Mouse (Mus musculus): ENCODE results near the gene Tent4b. TPM values are rescaled to one million over a fixed set of nuclear protein-coding genes. Genes with fewer than 3 reads are reported as not detected.
"Not testable (repeated sequence)": the region's sequence is repeated elsewhere in the genome, so short reads cannot be mapped to it uniquely, and the experiment has no call there.

The Tent4b gene
- 10 to 100 TPM; 36.5 to 37.9 TPM for total RNA-seq (2021)

DNA sequence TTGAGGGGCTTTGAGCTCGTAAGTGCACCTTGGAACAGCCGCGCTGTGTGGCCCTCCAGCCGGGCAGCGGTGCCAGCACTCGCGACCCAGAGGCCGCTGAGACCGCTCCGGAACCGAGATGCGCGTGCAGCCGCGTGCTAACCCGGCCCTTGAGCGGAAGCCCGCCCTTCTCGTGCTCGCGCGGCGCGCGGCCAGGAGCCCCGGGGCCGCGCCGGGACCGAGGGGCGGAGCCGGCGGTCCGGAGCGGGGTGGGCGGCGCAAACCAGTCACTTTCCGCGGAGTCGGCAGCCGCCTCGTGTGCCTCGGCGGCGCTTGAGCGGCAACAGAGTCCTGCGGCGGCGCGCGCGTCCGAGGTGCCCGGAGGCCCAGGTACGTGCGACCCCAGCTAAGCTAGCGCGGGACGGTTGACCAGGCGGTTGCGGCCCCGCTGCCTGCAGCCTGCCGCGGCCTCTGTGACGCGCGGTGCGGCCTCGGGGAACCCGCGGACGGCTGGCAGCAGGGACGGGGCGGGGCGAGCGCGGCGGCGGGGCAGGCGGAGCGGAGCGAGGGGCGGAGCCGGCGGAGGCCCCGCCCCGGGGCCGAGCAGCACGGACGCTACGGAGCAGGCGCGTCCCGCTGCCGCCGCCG, at the start of gene Tent4b:
Gene Tent4b (plus strand): TSS at position 269 of the 627 bp plus-strand sequence.
- DNase-seq (ENCODE audit: low spot score in 2 of 2): peak; percentile 94 to 97
- intact Hi-C loops (cut with DNase I): no loop called here

DNA sequence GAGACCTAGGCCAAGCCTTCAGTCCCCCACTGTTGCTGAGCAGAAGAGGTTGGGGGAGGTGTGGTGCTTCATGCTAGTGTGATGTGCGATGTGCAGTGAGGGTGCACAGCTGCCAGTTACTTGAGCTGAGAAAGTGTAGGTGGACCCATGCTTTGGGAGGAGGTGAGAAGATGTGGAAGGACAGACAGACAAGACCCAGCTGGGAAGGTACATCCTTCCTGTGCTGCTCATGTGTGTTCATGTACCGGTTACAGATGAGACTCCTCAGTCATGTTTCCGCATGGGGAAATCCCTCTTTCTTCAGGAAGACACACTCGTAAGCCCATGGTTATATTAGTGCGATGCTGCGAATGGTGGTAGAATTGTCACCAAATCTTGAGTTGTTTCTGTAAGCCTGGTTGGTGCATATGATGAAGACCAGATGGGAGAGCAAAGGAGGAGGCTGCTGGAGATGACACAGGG, 48.1 kb upstream of the Tent4b start:
- intact Hi-C loops (cut with DNase I): no loop called here
- DNase-seq (ENCODE audit: low spot score in 2 of 2): peak; percentile 50 to 59

DNA sequence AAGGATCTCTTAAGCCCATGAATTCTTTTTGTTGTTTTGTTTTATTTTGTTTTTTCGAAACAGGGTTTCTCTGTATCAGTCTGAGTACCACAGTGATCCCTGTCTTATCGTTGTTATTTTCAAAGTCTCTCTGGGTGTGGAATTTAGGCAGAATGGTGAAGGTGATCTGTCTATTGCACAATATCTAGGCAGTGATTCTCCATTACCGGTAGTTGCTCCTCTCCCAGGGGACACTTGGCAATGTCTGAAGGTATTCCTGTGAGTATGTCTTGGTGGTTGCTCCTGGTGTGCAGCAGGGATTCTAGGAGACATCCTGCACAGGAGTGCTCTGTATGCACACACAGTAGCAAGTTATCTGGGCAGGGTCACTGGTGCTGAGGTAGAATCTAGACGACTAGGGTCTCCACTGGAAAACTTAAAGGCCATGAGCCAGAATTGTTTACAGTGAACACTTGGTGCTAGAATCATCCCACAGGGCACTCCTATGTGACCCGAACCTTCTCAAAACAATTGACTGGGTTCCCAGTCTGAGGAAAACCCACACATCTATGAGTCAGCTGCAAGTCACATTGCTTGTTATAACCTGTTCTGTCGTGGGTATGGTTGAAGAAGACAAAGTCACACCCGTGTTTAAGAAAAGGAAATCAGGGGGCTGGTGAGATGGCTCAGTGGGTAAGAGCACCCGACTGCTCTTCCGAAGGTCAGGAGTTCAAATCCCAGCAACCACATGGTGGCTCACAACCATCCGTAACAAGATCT, 38.6 kb upstream of the Tent4b start:
- intact Hi-C loops (cut with DNase I): no loop called here
- DNase-seq (ENCODE audit: low spot score in 2 of 2): peak in 1 of 2 experiments; percentile 20

DNA sequence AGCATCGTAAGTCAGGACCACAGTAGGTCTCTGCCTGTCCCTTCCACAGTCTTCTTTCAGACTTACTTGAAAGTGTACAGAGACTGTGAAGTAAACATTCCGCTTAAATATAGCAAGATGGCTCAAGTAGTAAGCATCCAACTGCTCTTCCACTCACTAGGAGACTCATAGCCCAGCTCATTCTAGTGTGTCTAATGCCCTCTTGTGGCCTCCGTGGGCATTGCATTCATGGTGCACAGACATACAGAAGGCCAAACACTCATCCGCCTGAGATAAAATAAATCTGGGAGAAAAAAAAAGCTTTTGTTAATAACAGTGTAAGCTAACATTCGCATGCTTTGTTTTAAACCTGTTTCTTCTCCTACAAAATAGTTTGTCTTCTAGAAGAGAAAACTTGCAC, 37.6 kb upstream of the Tent4b start:
- intact Hi-C loops (cut with DNase I): no loop called here
- peak; percentile 36 to 49 for DNase-seq (ENCODE audit: low spot score in 2 of 2)

DNA sequence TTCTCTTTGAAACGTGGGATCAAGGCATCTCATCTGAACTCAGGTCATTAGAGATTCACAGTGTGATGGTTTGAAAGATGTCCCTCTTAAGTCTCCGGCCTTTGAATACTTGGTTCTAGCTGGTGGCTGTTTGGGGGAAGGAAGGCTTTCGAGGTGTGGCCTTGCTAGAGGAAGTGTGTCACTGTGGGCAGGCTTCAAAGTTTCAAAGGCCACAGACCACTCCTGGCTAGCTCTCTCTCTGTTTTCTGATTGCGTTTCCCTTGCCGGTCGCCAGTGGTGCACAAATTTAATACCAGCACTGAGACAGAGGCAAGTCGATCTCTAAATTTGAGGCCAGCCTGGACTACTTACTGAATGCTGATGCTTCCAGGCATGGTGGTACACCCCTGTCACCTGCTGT, 23.7 kb upstream of the Tent4b start:
- DNase-seq (ENCODE audit: low spot score in 2 of 2): no peak
- intact Hi-C loops (cut with DNase I): no loop called here

DNA sequence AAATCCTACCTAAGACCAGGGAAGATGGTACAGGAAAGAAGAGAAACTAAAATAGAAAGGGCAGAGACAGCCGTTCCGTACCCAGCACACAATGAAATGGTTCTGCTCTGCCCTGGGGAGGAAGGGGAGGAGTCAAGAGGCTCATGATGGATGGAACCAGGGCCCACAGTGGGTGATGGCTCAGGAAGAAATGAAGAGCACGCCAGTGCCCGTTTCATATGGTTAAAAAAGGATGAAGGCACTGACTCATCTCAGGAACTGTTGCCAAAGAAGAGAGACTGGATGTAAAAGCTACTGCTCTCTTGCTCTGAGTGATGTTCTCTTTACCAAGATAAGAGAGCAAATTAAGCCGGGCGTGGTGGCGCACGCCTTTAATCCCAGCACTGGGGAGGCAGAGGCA, 21.7 kb upstream of the Tent4b start:
- no peak for DNase-seq (ENCODE audit: low spot score in 2 of 2)
- intact Hi-C loops (cut with DNase I): no loop called here

DNA sequence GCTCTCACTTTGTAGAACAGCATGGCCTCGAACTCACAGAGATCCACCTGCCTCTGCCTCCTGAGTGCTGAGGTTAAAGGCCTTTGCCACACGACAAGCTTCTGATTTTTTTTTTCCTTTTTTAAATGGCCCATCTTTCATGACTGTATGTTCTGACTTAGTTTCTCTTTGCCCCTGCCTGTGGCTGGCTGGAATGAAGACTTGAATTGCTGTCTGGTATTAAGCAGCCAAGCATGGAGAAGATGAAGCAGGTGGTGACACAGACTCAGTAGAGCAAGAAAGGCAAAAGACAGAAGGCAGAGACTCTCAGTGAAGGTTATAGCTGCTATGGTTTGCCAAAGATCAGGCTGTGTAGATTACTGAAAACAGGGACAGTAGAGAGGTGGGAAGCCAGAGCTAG, 15.9 kb upstream of the Tent4b start:
- no peak for DNase-seq (ENCODE audit: low spot score in 2 of 2)
- intact Hi-C loops (cut with DNase I): no loop called here

DNA sequence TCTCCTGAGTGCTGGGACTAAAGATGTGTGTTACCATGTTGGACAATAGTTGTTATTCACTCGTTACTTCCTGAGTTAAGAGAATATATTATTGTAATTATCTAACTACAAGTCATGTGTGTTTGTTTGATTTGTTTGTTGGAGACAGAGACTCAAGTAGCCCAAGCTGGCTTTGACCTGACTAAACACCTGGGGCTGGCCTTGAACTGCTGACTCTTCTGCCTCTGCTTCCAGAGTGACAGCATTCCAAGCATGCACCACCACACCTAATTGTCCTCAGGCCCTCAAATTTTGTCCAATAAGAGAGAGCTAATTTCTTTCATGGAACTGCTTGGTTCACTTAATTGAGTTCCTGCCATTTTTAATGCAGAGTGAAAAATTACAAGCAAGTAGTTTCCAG, 14.1 kb upstream of the Tent4b start:
- intact Hi-C loops (cut with DNase I): no loop called here
- no peak for DNase-seq (ENCODE audit: low spot score in 2 of 2)

DNA sequence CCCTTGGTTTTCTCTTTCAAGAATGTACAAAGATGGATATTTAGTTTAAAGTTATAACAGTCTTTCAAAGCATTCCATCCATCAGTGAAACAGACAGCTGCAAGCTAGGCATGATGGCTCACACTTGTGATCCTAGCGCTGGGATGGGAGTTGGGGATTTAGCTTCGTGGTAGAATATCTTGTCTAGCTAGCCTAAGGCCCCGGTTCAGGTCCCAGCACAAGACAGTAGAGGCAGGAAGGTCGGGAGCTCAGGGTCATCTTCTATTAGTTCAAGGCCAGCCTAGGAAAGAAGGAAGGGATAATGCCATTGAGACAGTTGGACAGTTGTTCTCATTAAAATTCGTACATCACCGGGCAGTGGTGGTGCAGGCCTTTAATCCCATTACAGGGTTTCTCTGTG, 13.3 kb upstream of the Tent4b start:
- intact Hi-C loops (cut with DNase I): no loop called here
- DNase-seq (ENCODE audit: low spot score in 2 of 2): no peak

DNA sequence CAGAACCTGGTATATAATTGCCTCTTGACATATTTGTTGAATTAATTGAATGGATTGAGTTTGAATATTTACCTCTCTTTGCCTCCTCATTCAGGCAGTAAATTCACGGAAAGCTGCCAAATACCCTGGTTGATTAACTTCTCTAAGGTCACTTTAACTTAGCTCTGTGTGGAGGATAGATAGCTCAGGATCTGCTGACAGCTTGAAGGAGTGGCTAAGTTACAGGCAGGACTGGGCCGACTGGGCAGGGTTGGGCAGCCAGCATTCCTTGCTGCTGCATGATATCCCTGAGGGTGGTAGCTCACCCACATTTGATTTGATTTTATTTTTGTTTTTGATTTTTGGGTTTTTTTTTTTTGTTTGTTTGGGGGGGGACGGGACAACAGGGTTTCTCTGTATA, 1.7 kb upstream of the Tent4b start:
- intact Hi-C loops (cut with DNase I): no loop called here

DNA sequence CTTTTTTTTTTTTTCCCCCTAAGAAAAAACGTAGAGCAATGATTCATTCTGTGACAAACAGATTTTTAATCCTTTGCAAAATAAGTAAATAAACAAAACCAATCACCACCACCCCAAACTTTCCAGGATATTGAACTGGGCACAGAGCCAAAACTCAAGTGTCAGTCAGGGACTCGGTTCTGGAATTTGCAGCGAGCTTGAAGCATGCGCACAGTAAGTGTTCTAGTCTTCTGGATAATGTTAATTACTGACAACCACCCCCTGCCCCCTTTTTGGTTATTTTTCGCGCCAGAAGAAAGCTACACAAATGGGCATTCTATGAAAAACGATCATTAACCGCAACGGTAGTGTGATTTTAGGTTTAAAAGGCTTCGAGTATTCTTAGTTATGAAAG, 465 bp upstream of the Tent4b start:
- intact Hi-C loops (cut with DNase I): no loop called here
- DNase-seq (ENCODE audit: low spot score in 2 of 2): no peak

More for the DNA sequence above, 1.7 kb upstream of the Tent4b start:
- DNase-seq (ENCODE audit: low spot score in 2 of 2): no peak

DNA sequence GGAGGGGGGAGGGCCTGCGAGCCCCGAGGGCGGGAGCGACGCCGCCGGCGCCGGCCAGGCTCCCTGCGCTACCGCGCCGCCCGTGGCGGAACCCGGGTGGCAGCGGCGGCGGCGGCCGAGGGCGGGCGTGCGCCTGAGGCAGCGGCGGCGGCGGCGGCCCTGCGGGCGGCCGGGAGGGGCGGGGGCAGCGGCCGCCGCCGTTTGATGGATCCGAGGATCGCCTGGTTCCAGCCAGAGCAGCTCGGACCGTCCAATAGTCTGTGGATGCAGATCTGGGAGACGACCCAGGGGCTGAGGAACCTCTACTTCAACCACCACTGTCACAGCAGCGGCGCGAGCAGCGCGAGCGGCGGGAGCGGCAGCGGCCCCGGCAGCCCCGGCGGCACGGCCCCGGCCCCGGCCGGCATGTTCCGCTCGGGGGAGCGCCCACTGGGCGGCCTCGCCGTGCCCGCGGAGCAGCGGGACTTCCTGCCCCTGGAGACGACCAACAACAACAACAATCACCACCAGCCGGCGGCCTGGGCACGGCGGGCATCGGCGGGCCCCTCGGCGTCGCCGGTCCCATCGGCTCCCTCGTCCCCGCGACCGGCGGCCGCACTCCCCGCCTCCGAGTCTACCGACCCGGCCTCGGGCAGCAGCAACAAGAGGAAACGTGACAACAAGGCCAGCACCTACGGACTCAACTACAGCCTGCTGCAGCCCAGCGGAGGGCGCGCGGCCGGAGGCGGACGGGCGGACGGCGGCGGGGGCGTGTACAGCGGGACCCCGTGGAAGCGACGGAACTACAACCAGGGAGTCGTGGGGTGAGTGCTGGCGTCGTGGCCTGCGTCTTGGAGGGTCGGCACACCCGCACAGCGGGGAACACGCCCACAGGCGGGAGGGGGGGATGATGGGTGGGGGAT, 938 bp downstream of the Tent4b start:
- peak; percentile 34 to 40 for DNase-seq (ENCODE audit: low spot score in 2 of 2)
- intact Hi-C loops (cut with DNase I): loop anchor here (5.0 kb wide), 1 partner anchor 42 kb away; no protein-coding TSS in a partner anchor

DNA sequence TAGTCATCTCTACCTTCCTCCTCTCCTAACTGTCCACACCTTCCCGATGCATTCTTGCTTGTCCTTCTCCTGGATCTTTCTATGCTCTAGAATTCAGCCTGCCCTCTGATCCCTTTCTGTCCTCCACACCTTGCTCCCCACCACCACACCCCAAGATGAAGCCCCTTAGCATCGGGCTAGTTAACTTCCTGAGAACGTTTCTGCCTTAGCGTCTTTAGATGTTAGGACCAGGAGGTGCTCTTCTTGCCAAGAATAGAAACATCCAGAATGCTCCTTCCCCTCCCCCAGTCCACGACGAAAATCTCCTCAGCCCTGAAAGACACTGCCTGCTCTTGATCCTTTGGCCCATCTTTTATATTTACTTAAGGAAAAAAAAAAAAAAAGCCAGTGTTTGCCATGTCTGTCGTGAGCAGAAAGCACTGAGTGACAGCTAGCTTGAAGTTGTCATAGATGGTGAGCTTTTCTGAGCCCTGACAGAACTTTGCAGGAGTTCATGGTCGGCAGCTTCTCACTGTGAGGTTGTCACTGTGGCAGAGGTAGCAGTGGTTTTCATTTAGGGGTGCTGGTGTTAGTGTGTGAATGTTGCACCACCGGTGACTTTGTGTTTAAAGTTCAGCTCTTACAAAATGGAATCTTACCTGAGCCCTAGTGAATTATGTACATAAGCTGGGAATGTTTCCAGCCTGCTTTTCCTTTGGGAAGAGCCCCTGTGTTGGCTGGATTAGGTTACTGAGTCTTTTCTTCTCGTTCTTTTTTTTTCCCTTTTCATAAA, 1.9 kb downstream of the Tent4b start:
- no peak for DNase-seq (ENCODE audit: low spot score in 2 of 2)
- intact Hi-C loops (cut with DNase I): loop anchor here (5.0 kb wide), 1 partner anchor 41 kb away; no protein-coding TSS in a partner anchor

DNA sequence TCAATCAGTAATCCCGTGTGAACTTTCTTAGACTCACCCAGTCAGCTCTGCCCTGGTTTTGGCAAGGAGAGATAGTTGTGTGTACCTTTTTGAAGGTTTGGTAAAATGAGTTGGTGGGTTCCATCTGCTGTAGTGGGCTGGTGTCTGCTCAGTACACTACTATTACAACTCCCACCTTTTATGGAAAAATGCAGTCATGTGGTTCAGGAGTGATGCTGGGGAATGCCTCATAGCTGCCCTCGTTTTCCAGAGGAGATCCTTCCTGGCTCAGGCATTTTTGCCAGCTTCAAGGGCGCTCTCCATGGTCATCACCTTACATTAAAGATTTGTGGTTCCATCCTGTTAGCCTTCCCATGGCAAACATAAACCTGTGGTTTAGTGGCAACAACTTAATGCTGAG, 2.6 kb downstream of the Tent4b start:
- DNase-seq (ENCODE audit: low spot score in 2 of 2): no peak
- intact Hi-C loops (cut with DNase I): loop anchor here (5.0 kb wide), 1 partner anchor 41 kb away; no protein-coding TSS in a partner anchor

DNA sequence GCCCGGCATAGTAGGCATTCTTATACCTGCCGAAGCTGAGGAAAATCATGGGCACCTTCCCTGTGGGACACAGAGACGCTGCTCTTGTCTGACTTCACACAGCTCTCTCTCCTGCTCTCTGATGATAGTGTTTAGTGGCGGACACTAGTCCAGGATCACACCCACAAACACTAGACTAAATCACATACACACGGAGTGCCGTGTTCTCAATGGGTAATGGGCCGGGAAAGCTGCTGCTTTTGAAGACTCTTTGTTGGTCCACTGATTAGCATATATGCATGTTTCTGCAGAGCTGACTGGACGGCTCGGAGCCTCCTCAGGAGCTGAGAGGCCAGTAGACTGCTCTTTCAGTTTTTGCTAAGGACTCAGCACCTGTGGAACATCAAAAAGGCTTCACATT, 7.0 kb downstream of the Tent4b start:
- intact Hi-C loops (cut with DNase I): no loop called here
- no peak for DNase-seq (ENCODE audit: low spot score in 2 of 2)

DNA sequence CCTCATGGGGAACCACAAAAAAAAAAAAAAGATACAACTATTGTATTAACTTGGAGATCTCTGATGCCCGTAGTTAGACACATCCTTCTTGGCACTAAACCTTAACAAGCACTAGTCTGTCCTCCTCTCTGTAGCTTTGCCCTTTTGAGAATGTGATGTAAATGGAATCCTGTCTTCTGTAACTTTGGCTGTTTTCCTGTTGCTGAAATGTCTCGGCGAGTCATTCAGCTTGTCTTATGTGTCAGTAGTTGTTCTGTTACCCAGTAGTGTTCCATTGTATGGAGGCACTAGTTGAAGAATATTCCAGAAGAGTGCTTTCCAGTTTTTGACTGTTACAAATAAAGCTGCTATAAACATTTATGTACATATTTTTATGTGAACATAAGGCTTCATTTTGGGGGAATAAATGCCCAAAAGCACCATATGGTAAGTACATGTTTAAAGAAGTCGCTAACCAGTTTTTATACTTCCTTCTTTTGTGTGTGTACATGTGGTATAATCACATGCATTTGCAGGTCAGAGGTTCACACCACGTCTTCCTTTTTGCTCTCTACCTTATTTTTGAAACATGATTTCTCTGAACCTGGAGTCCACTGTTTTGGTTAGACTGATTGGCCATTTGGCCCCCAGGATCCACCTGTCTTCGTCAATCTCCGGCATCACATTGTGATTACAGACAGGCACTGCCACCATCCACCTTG, 8.3 kb downstream of the Tent4b start:
- no peak for DNase-seq (ENCODE audit: low spot score in 2 of 2)
- intact Hi-C loops (cut with DNase I): no loop called here

DNA sequence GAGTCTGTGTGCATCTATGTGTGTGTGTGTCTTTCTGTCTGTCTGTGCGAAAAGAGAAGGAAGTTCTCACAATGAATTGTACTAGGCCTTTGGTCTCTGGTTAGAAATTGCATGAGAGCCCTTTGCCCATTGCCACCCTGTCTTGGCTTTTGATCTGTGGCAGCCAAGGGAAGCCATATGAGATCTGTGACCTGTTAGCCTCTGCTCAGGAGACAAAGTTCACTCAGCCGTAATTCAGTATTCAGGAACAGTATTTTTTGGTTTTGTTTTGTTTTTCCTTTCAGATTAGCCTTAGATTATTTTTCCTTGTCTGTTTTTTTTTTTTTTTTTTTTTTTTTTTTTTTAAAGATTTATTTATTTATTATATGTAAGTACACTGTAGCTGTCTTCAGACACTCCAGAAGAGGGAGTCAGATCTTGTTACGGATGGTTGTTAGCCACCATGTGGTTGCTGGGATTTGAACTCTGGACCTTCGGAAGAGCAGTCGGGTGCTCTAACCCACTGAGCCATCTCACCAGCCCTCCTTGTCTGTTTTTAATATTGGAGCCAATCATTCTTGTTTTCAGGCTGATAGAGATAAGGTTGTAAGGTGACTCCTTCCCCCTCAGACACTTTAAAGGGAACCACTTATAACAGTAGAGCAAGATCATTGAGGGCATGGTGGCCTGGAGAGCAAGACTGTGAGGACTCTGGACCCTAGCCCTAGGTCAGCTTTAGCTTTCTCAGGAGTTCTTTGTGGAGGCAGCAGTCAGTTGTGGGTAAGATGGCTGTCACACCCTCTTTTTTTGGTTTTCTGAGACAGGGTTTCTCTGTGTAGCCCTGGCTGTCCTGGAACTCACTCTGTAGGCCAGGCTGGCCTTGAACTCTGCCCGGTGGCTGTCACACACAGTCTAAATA, 11.2 kb downstream of the Tent4b start:
- intact Hi-C loops (cut with DNase I); DNase-seq (ENCODE audit: low spot score in 2 of 2): not testable (repeated sequence)

DNA sequence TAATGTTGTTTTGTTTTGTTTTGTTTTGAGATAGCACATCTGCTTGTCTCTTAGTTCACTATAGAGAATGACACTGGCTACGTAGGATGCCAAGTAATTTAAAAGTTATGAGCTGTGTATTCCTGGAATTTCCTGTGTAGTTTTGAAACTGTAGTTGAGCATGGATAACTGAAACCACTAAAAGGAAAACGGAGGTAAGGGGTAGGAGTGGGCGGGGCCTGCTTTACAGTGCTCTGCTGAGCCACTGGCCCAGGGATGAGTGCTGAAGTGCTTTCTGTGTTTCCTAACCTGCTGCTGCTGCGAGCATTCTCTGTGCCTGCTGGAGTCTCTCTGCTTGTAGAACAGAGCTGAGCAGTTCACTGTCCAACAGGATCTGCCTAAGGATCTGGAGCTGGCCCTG, 22.3 kb downstream of the Tent4b start:
- intact Hi-C loops (cut with DNase I): no loop called here
- no peak for DNase-seq (ENCODE audit: low spot score in 2 of 2)

All from left cerebral cortex, postnatal 36 days (tissue).